Mouse (Mus musculus): ENCODE results near the gene Rassf5.

The Rassf5 gene

DNA sequence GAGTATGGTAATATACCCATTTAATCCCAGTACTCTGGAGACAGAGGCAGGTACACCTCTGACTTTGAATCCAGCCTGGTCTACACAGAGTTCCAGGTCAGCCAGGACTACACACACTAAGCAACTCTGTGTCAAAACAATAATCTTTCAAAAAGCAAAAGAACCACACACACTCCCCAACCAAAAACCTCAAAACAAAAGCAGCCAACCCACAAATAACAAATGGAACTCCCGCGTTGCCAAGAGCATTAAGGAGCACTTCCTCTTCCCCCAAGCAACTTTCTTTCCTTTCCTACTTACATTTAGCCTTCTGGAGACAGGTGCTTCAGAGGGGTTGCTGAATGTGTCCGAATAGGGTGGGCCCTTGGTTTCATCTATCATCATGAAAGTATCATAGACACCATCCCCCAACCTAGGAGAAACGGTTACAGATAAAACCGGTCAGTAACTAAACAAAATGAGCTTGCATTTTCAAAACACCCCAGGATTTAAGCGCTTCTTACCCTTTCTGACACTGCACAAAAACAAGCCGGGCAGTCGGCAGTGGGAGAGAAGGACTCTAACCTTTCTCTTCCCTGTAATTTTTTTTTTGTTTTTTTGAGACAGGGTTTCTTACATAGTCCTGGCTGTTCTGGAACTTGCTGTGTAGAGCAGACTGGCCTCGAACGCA, 109.0 kb downstream of the Rassf5 start:
- no peak for DNase-seq

DNA sequence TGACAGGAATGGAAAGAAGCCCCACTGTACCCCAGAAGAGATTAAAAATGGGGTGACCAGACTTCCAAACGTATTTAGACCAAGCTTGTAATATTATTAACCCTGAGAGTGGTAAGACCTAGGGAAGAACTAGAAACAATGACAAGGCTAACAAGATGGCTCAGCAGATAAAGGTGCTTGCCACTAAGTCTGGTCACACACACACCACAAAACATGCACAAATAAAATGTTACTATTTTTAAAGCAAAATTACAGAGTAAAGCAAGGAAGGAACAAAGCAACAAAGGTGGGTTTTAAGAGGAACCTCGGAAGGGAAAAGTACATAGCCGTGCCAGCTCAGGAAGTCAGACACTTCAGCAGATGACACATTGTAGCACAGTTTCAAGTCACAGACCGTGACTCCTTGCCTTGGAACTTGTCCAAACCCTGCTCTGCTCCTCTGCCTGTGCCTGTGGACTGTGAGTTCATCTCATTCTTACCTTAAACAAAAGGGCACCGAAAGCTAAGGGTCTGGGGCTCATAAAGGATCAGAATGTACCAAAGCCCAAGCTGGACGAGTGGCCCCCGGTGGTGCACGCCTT, 110.0 kb downstream of the Rassf5 start:
- DNase-seq: peak; percentile 43 to 49

DNA sequence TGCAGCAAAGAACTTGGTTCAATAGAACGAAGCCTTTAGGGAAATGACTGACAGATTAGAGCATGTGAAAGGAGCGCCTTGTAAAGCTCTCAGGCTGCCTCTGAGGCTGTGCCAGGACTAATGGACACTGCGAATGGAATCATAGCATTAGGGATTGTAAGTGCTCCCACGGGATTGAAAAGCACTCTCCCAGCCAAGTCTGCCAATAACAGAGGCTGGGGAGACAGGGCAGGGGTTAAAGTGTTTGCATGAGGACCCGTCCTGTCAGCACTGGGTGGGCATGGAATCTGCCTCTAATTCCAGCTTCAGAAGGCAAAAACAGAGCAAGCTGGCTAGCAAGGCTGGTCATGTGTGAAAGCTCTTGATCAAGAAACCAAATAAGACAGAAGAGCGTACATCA, 110.8 kb downstream of the Rassf5 start:
- no peak for DNase-seq
